ENCODE assay signal across 17 mouse cellular contexts in the genomic region with DNA sequence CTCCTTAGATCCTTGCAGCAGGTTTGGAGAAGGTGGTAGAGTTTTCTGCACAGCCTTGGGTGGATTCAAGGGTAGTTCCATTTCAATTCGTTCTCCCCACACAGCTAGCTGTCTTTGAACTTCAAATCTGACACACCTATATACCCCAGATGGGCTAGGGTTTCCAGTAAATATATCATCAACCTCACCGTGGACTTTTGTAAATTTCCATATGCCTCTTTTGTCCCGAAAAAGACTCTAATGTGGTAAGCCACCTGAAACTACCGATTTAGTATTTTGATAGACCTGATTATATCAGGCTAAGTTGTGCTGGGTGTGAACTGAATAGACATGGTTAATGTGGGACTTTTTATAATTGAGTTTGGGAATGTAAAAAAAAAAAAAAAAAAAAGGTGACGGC.
"Had no signal": no experiment of that assay in that cellular context is flagged by ENCODE, and none has a peak within 500 bp of the region (broad histone marks: within the 10 kb centered on the region; RNA-seq: fewer than 3 reads in every experiment).

No protein-coding gene starts in this region.

- H3K4me3 ChIP-seq: liver, embryonic 13.5 days; liver, embryonic 15.5 days; lung, embryonic 15.5 days; megakaryocyte, embryonic 14.5 days; midbrain, embryonic 13.5 days; midbrain, embryonic 15.5 days; neural tube, embryonic 13.5 days; neural tube, embryonic 15.5 days; stomach, embryonic 15.5 days had no signal

- H3K27ac ChIP-seq: liver, embryonic 13.5 days; liver, embryonic 15.5 days; lung, embryonic 15.5 days; macrophage; midbrain, embryonic 13.5 days; midbrain, embryonic 15.5 days; neural tube, embryonic 13.5 days; neural tube, embryonic 15.5 days; stomach, embryonic 15.5 days; stomach, postnatal 0 days had no signal

- DNase-seq: liver, embryonic 13.5 days; liver, postnatal 0 days; lung, adult 2 months; lung, postnatal 14 days; retina, postnatal 1 day; right cerebral cortex, adult 18-20 months had no signal

- H3K36me3 ChIP-seq: liver, embryonic 13.5 days; liver, embryonic 15.5 days; lung, embryonic 15.5 days; midbrain, embryonic 13.5 days; midbrain, embryonic 15.5 days; neural tube, embryonic 13.5 days; neural tube, embryonic 15.5 days; stomach, embryonic 15.5 days had no signal

- H3K9me3 ChIP-seq: liver, embryonic 13.5 days; liver, embryonic 15.5 days; lung, embryonic 15.5 days; megakaryocyte, embryonic 14.5 days; midbrain, embryonic 13.5 days; midbrain, embryonic 15.5 days; neural tube, embryonic 13.5 days; neural tube, embryonic 15.5 days; stomach, embryonic 15.5 days had no signal

- H3K4me1 ChIP-seq: liver, embryonic 13.5 days; liver, embryonic 15.5 days; lung, embryonic 15.5 days; megakaryocyte, embryonic 14.5 days; midbrain, embryonic 15.5 days; neural tube, embryonic 13.5 days; neural tube, embryonic 15.5 days; stomach, embryonic 15.5 days had no signal

- ATAC-seq: liver, postnatal 0 days; lung, postnatal 0 days; midbrain, embryonic 13.5 days; midbrain, embryonic 15.5 days had no signal

- H3K4me2 ChIP-seq: liver, embryonic 13.5 days; liver, embryonic 15.5 days; lung, embryonic 15.5 days; midbrain, embryonic 15.5 days; neural tube, embryonic 13.5 days; neural tube, embryonic 15.5 days; stomach, embryonic 15.5 days had no signal

- H3K9ac ChIP-seq: liver, embryonic 13.5 days; liver, embryonic 15.5 days; liver, postnatal 0 days; lung, embryonic 15.5 days; midbrain, embryonic 13.5 days; midbrain, embryonic 15.5 days; neural tube, embryonic 13.5 days; neural tube, embryonic 15.5 days; stomach, embryonic 15.5 days had no signal

- H3K27me3 ChIP-seq: liver, embryonic 13.5 days; liver, embryonic 15.5 days; lung, embryonic 15.5 days; megakaryocyte, embryonic 14.5 days; midbrain, embryonic 13.5 days; midbrain, embryonic 15.5 days; neural tube, embryonic 13.5 days; neural tube, embryonic 15.5 days; stomach, embryonic 15.5 days had no signal
